Mouse (Mus musculus): Measurements from ENCODE around the gene Tbrg4. TPM values are rescaled to one million over a fixed set of nuclear protein-coding genes. Genes with fewer than 3 reads are reported as not detected.

Tbrg4 gene
- polyA plus RNA-seq, 1 experiment from 2014 or later = 41.6 TPM

Other genes with a start within 250 kb of the Tbrg4 start
- gene Zmiz2, start 237.0 kb downstream of the Tbrg4 start, polyA plus RNA-seq (2015; fragmentation: Nextera tagmentation; extraction: Ambion mirVana) = 10.7 and 11.1 TPM in 2 replicates
- 5,074 and 5,744 TPM in 2 replicates for gene Ppia, start 210.6 kb downstream of the Tbrg4 start, polyA plus RNA-seq (2015; fragmentation: Nextera tagmentation; extraction: Ambion mirVana)
- 399 and 425 TPM in 2 replicates for gene H2afv, start 181.6 kb downstream of the Tbrg4 start, polyA plus RNA-seq (2015; fragmentation: Nextera tagmentation; extraction: Ambion mirVana)
- gene Purb, start 150.2 kb downstream of the Tbrg4 start, polyA plus RNA-seq (2015; fragmentation: Nextera tagmentation; extraction: Ambion mirVana) = 28.5 and 28.7 TPM in 2 replicates
- 3.5 and 4.3 TPM in 2 replicates for gene Myo1g, start 105.1 kb downstream of the Tbrg4 start, polyA plus RNA-seq (2015; fragmentation: Nextera tagmentation; extraction: Ambion mirVana)
- gene Ccm2, start 79.2 kb downstream of the Tbrg4 start, polyA plus RNA-seq (2015; fragmentation: Nextera tagmentation; extraction: Ambion mirVana) = 75.4 and 76.3 TPM in 2 replicates
- 5.7 and 8.2 TPM in 2 replicates for gene Nacad, start 20.0 kb downstream of the Tbrg4 start, polyA plus RNA-seq (2015; fragmentation: Nextera tagmentation; extraction: Ambion mirVana)
- gene Wap, start 12.6 kb upstream of the Tbrg4 start, polyA plus RNA-seq (2015; fragmentation: Nextera tagmentation; extraction: Ambion mirVana) = not detected in 2 replicates
- gene Ramp3, start 32.5 kb upstream of the Tbrg4 start, polyA plus RNA-seq (2015; fragmentation: Nextera tagmentation; extraction: Ambion mirVana) = 7.0 and 8.3 TPM in 2 replicates
- not detected in 2 replicates for gene Gm11983, start 211.6 kb upstream of the Tbrg4 start, polyA plus RNA-seq (2015; fragmentation: Nextera tagmentation; extraction: Ambion mirVana)

Data from stomach, embryonic 15.5 days (tissue).